Mouse (Mus musculus) left cerebral cortex, postnatal 4 days (tissue): ENCODE measurements around the gene Fmnl2. TPM values are rescaled to one million over a fixed set of nuclear protein-coding genes. Genes with fewer than 3 reads are reported as not detected.
A peak's percentile ranks its signal among the peaks of the same experiment; 100 is the strongest.

Source experiments
- DNase-seq: peaks from one replicate; pipeline ENCODE4 v3.0.0-alpha.2; 2022
- intact Hi-C: fragments of 180-260 bp; cut with DNase I; formaldehyde crosslinking; loops from one replicate; pipeline ENCODE4 v1.15.1; 2025
- total RNA-seq, 2 experiments: library from RNA; stranded (reverse); gene quantifications; 2 replicates each; pipeline ENCODE4 v1.2.3; 2021

Gene Fmnl2
- total RNA-seq, 2 experiments from 2014 or later: 62.6 to 70.6 TPM

- DNase-seq: no peak
- intact Hi-C loops: no loop called here
Measured at GRCm38 (mm10) chr2:52903228-52903963, 45.7 kb downstream of the Fmnl2 start.

GRCm38 (mm10) chr2:52904526-52904925, 46.9 kb downstream of the Fmnl2 start:
- intact Hi-C loops: no loop called here
- no peak for DNase-seq

DNA sequence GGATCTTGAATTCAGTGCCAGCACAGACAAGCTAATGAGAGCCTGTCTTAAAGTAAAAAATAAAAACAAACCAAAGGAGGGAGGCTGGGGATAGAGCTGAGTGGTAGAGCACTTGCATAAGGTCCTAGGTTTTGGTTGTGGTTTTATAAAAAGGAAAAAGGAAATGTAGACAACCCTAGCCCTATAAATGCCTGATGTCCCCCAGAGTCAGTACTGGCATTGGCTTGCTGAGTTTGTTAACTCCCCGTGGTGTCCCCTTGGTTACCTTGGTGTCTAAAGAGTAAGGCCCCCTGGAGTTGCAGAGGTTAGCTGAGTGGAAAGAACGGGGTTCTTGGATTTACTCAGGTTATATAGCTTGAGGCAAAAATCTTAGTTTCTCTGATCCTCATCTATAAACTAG, 55.7 kb downstream of the Fmnl2 start:
- intact Hi-C loops: no loop called here
- no peak for DNase-seq

DNA sequence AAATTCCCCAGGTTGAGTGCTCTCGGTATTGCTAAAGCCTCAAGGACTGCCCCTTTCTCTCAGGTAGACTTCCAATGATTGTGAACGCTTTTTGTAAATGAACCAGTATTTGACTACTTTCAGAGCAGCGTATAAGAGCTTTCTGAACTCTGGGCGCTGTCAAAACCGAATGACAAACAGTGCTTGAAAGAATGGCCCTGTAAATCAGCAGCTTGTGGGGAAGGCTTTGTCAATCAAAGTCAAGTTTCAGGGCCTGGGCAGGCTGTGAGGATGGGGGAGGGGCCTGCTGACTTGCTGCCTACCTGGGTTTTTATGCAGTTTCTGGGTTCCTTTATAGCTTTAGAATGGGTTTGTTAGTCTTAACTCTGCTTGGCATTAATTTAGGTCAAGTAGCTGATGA, 56.1 kb downstream of the Fmnl2 start:
- DNase-seq: no peak
- intact Hi-C loops: no loop called here

DNA sequence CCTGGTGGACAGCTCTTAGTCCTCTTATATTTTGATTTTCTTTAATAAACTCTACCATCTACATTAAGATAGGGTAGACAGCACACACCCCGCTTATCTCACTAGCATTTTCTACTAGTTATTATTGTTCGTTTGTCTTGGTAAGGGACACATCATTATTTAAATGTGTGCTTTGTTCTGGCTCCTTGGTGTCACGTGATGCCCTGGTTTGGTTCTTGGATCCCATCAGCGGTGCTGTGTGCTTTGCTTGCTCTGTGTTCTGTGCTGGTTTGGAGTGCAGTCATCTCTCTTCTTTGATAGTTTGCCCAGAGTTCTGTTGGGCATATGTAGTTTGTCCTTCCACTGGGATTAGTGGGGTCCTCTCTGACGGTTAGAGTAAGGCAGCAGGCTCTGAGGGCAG, 57.9 kb downstream of the Fmnl2 start:
- no peak for DNase-seq
- intact Hi-C loops: no loop called here

DNA sequence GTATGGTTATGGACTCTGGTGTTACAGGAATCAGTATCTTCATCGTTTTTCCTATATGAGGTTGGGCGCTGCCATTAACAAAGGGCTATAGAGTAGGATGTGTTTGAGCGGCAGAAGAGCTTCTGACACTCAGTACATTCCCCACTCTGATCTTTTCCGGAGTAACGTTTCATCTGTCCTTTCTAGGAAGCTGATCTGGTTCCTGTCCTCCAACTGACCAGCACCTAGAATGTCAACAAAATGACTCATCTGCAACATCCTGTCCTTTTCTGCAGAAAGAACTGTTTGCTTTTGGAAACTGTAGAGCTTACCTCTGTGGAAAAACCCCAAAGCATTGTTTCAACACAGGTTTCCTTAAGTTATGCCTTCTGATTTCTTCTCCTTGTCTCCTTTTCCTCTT, 60.4 kb downstream of the Fmnl2 start:
- intact Hi-C loops: no loop called here
- no peak for DNase-seq

- intact Hi-C loops: no loop called here
- DNase-seq: no peak
Measured at GRCm38 (mm10) chr2:52920701-52921435, 63.2 kb downstream of the Fmnl2 start.

DNA sequence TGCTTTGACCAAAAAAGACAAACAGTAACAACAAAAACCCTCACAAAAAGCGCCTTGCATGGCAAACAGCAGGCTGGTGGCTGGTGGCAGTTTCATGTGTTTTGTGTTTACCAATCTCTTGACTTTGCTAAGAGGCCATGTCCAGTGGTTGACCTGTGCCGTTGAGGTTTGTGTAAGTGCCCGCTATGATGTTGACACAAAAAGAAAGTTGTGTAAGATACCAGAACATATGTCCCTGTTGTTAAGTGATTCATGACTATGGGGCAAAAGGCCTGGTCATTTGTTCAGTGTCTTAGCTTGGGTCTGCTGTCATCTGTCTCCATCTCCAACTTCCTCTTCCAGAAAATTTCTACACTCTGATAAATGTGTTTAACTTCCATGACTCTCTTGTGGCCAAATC, 67.4 kb downstream of the Fmnl2 start:
- intact Hi-C loops: no loop called here

GRCm38 (mm10) chr2:52927381-52927780, 69.7 kb downstream of the Fmnl2 start:
- no peak for DNase-seq
- intact Hi-C loops: no loop called here

More for the DNA sequence above, 67.4 kb downstream of the Fmnl2 start:
- DNase-seq: no peak

DNA sequence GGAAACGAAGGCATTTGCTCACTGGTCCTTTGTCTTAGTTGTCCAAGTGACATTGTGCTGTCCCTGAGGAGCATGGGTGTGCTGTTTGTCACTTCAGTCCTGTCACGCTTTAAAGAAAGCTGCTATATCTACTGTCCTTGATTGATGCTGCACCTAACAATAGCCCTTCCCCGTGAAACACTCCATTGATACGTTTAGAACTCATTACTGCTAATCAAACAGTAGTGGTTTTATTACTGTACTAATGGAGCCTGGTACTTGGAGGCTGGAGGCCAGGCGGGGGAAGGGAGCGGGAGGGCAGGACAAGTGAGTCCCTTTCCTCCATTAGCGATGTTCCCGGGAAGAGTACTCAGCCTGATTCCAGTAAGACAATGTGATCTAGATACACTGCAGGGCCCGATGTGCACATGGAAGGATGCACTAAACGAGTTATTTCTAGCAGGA, 70.2 kb downstream of the Fmnl2 start:
- DNase-seq: peak; percentile 29
- intact Hi-C loops: no loop called here

DNA sequence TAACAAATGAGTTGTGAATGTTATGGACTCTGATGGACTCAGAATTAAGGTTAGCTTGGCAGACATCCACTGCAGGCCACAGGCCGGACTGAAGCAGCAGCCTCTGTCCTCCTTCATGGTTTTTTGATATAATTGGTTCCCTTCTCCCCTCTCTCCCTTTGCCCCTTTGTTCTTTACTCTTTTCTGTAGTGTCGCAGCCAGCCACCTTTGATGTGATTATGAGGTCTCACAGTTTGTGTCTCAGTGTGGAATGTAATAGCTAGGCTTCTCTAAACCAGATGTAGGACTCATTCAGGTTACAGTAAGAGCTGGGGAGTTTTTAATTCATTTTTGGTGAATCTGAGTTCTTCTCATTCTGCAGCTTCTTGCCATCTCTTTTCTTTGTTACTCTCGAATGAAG, 70.7 kb downstream of the Fmnl2 start:
- DNase-seq: no peak
- intact Hi-C loops: no loop called here

DNA sequence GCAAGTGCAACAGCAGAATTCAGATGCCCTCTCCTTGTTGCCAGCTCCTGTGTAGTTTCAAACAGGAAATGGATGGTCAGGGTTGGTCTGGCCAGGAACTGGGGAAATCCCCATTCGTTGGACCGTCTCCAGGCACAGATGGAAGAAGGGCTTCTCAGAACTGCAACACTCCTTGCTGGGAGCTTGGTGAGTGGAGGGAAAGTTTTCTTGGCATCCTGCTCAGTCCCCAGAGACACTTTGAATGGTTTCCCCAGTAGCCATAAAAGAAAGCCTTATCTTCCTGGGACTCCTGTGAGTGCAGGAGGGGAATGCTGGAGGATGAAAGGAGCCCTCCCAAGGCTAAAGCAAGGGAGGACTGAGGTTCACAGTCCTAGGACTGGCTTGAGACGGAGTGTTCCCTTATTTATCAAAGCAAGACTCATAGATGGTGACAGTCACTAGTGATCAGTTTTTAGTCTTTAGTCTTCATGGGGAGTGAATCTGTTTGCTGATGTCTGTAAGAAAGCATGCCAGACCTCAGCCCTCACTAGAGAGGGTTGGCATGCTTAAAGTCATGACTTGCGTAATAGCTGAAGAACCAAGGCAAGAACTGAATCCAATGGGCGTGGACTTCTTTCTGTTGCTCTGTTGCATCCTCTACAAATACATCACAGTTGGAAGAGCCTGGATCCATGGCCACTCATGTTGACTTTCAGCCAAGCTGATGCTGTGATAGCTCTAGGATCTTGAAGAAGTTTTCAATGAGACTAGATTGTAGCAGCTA, 72.6 kb downstream of the Fmnl2 start:
- intact Hi-C loops: no loop called here
- DNase-seq: peak; percentile 90

- intact Hi-C loops: no loop called here
Measured at GRCm38 (mm10) chr2:52931315-52931714, 73.7 kb downstream of the Fmnl2 start.

GRCm38 (mm10) chr2:52935906-52936305, 78.2 kb downstream of the Fmnl2 start:
- intact Hi-C loops: no loop called here

More at GRCm38 (mm10) chr2:52931315-52931714, 73.7 kb downstream of the Fmnl2 start:
- DNase-seq: no peak

DNA sequence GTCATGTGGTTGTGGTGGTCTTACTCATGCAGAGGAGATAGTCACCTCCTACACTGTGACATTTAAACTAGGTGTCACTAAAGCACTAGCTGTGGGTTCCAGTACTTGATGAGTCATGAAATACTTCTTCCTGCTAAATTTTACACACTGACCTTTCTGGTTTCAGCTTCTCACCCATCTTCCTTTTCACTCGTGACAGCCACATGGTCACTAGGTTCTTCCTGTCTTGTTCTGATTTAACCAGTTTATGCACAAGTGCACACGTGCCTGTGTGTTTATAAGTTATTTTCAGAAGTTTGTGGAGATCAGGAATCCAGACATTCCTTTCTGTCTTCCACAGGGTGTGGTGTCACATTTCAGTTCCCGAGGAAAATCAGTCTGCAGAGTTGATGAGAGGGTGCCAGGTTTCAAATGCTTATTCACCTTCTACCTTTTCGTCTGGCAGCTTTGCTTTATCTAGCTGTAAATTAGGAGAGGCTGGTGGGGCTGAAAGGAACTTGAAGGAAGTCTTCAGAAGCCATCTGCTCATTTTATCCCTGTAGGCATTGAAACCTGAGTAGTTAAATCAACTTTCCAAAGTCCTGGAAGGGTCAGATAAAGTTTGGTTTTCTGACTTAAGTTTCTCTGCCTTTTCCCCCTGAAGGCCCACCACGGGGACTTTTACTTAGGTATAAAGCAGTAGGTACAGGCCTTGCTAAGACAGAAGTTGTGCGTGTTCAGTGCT, 80.9 kb downstream of the Fmnl2 start:
- no peak for DNase-seq
- intact Hi-C loops: no loop called here

More at GRCm38 (mm10) chr2:52935906-52936305, 78.2 kb downstream of the Fmnl2 start:
- DNase-seq: no peak

- DNase-seq: no peak
- intact Hi-C loops: no loop called here
Measured at GRCm38 (mm10) chr2:52943644-52944423, 86.2 kb downstream of the Fmnl2 start.

GRCm38 (mm10) chr2:52944594-52944993, 86.9 kb downstream of the Fmnl2 start:
- intact Hi-C loops: no loop called here
- no peak for DNase-seq

GRCm38 (mm10) chr2:52946074-52946473, 88.4 kb downstream of the Fmnl2 start:
- no peak for DNase-seq
- intact Hi-C loops: no loop called here

DNA sequence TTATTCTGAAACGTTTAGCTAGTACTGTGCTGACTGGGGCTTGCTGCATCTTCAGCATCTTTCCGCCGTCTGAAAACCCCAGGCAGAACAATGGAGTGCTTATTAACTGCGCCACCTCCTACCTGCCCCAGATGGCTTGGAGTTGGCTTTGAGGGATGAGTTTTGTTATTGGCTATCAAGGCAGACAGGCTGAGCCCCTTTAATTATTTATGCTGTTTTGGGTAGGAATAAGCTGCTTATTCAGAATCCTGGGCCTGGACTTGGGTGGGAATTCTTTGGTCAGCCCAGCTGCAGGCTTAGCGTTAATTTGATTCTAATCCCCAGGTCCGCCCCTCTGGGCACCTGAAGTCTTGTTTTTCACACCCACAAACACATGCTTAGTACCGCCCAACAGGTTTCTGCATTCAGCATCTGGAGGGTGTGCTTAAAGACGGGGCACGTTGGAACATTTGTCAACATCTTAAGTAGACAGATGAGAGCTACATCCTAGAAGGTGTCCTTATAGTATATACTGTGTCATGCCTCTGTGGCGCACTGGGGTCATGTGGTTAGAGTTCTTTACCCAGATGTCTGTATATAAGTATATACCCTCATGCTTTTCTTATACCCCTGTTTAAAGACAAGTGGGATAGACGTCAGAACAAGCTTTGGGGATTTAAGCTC, 89.0 kb downstream of the Fmnl2 start:
- DNase-seq: peak; percentile 18
- intact Hi-C loops: no loop called here
